Mouse (Mus musculus) ES-E14 (cell line): ENCODE measurements around the gene Runx3.

Experiments
- CHD2 ChIP-seq: IDR thresholded peaks from 2 replicates; pipeline ENCODE4 v1.6.1; 2014; ENCODE audit warnings: mild to moderate bottlenecking, low read depth, low read length, inconsistent platforms
- HCFC1 ChIP-seq: IDR thresholded peaks from 2 replicates; pipeline ENCODE4 v1.6.1; 2012; ENCODE audit warnings: low read length, inconsistent platforms, borderline replicate concordance; ENCODE audit not compliant: insufficient read depth
- MAFK ChIP-seq: IDR thresholded peaks from 2 replicates; pipeline ENCODE4 v1.6.1; 2014; ENCODE audit warnings: mild to moderate bottlenecking, low read depth, low read length, inconsistent platforms; ENCODE audit not compliant: insufficient read depth
- ZC3H11A ChIP-seq: IDR thresholded peaks from 2 replicates; pipeline ENCODE4 v1.6.1; 2012; ENCODE audit warnings: low read depth, mild to moderate bottlenecking, inconsistent platforms, low read length, borderline replicate concordance
- ZNF384 ChIP-seq: IDR thresholded peaks from 2 replicates; pipeline ENCODE4 v1.6.1; 2012; ENCODE audit warnings: low read depth, low read length, inconsistent platforms

DNA sequence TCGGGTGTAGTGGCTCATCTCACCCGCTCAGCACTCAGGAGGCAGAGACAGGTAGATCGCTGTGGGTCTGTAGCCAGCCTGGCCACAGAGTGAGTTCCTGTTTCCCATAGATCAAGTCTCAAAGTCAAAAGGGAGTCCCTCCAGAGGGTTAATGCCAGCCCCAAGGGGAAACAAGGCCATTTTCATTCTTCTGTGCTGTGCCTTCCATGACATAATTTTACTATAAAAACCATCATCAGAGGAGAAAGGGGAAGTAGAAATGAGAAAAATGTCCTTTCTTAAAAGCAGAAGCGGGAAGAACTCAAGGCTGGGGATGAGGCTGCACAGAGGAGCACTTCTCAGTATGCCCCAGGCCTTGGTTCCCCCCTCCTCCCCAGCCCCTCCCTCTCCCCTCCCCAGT lies 61.4 kb downstream of the Runx3 start:
- no peak for TF ChIP-seq ZNF384
- no peak for TF ChIP-seq HCFC1
- no peak for TF ChIP-seq CHD2
- TF ChIP-seq MAFK, result no peak
- no peak for TF ChIP-seq ZC3H11A
